26 mouse cellular contexts compared by ENCODE assay signal in genomic region chr2:129942824-129943223, GRCm38 (mm10).
DNase-seq lines count a peak whose midpoint lies in the region; ATAC-seq and TF ChIP-seq lines count a peak whose summit lies in the region.
"Had no signal": no experiment of that assay in that cellular context is flagged by ENCODE, and none has a peak within 500 bp of the region (broad histone marks: within the 10 kb centered on the region; RNA-seq: fewer than 3 reads in every experiment).

No protein-coding gene starts in this region.

- peak; percentile 78 for ATAC-seq in lung, embryonic 16.5 days (ENCODE audit: low read depth)
- ATAC-seq in hindbrain, postnatal 0 days: no peak
- ATAC-seq: forebrain, embryonic 14.5 days; hindbrain, embryonic 16.5 days; intestine, embryonic 15.5 days; Patski had no signal

- H3K9ac ChIP-seq in lung, embryonic 16.5 days (ENCODE audit: low read length): no peak overlapping the region
- no peak overlapping the region for H3K9ac ChIP-seq in hindbrain, postnatal 0 days (replicated peaks; ENCODE audit: low read length)
- H3K9ac ChIP-seq: heart, embryonic 13.5 days; intestine, embryonic 15.5 days; midbrain, embryonic 12.5 days; neural tube, embryonic 12.5 days had no signal

- H3K36me3 ChIP-seq in lung, embryonic 16.5 days (ENCODE audit: control insufficient read depth, insufficient read depth, low read length): no peaks in the 10 kb centered on the region
- H3K36me3 ChIP-seq in hindbrain, postnatal 0 days (ENCODE audit: insufficient read depth, low read length): no peaks in the 10 kb centered on the region
- H3K36me3 ChIP-seq: heart, embryonic 13.5 days; intestine, embryonic 15.5 days; midbrain, embryonic 12.5 days; neural tube, embryonic 12.5 days had no signal

- no peaks in the 10 kb centered on the region for H3K4me1 ChIP-seq in lung, embryonic 16.5 days (replicated peaks; ENCODE audit: control insufficient read depth, insufficient read depth, low read length)
- no peaks in the 10 kb centered on the region for H3K4me1 ChIP-seq in hindbrain, postnatal 0 days (ENCODE audit: insufficient read depth, low read length)
- H3K4me1 ChIP-seq: intestine, embryonic 15.5 days; megakaryocyte, embryonic 14.5 days; neural tube, embryonic 12.5 days had no signal

- no peak for TF ChIP-seq CTCF in hindbrain, postnatal 0 days (IDR thresholded peaks at IDR 0.05; ENCODE audit: low read depth)

- H3K4me3 ChIP-seq in lung, embryonic 16.5 days (ENCODE audit: low read length): no peak overlapping the region
- no peak overlapping the region for H3K4me3 ChIP-seq in hindbrain, postnatal 0 days (ENCODE audit: low read length)
- H3K4me3 ChIP-seq: heart, embryonic 13.5 days; intestine, embryonic 15.5 days; megakaryocyte, embryonic 14.5 days; midbrain, embryonic 12.5 days; myocyte; neural tube, embryonic 12.5 days had no signal

- H3K27me3 ChIP-seq in lung, embryonic 16.5 days (ENCODE audit: control insufficient read depth, insufficient read depth, low read depth, low read length): no peaks in the 10 kb centered on the region
- H3K27me3 ChIP-seq in hindbrain, postnatal 0 days (ENCODE audit: insufficient read depth, low read length): no peaks in the 10 kb centered on the region
- H3K27me3 ChIP-seq: heart, embryonic 13.5 days; intestine, embryonic 15.5 days; midbrain, embryonic 12.5 days; neural tube, embryonic 12.5 days had no signal

- H3K4me2 ChIP-seq in lung, embryonic 16.5 days (ENCODE audit: low read depth, low read length): no peak overlapping the region
- no peak overlapping the region for H3K4me2 ChIP-seq in hindbrain, postnatal 0 days (ENCODE audit: low read depth, low read length)
- H3K4me2 ChIP-seq: heart, embryonic 13.5 days; intestine, embryonic 15.5 days; liver, embryonic 11.5 days; midbrain, embryonic 12.5 days; neural tube, embryonic 12.5 days had no signal

- DNase-seq in adrenal gland, postnatal 14 days: peak; percentile 43
- no peak for DNase-seq in adrenal gland, postnatal 36 days
- peak; percentile 25 for DNase-seq in 416B (ENCODE audit: low read depth)
- peak; percentile 50 for DNase-seq in lung, postnatal 36 days
- DNase-seq in left cerebral cortex, adult 8-10 months (ENCODE audit: low spot score in 2 of 2): no peak
- DNase-seq in hindbrain, postnatal 0 days (ENCODE audit: low spot score): no peak
- DNase-seq: cerebellum, adult 8-10 months; cerebellum, postnatal 25 days; gastrocnemius, postnatal 25 days; heart, postnatal 10 days; kidney, adult 8-10 months; kidney, postnatal 10 days; layer of hippocampus, postnatal 36 days; thymus, adult 2 months; thymus, postnatal 36 days had no signal

- no peak overlapping the region for H3K27ac ChIP-seq in lung, embryonic 16.5 days (ENCODE audit: low read length)
- no peak overlapping the region for H3K27ac ChIP-seq in hindbrain, postnatal 0 days
- H3K27ac ChIP-seq: heart, embryonic 13.5 days; intestine, embryonic 15.5 days; midbrain, embryonic 12.5 days; neural tube, embryonic 12.5 days had no signal

- no peaks in the 10 kb centered on the region for H3K9me3 ChIP-seq in lung, embryonic 16.5 days (ENCODE audit: control insufficient read depth, low read length)
- no peaks in the 10 kb centered on the region for H3K9me3 ChIP-seq in hindbrain, postnatal 0 days (ENCODE audit: low read length)
- H3K9me3 ChIP-seq: heart, embryonic 13.5 days; intestine, embryonic 15.5 days; midbrain, embryonic 12.5 days; neural tube, embryonic 12.5 days had no signal

- 62% methylated on average over 4 of the region's 4 CpGs for WGBS in lung, embryonic 16.5 days
- WGBS in hindbrain, postnatal 0 days: 86% methylated on average over 4 of the region's 4 CpGs

Comparison
In these comparisons a context has a peak if more than half of its experiments do, and no peak if none do; other contexts are left out.
1. DNase-seq: peak in adrenal gland, postnatal 14 days (single experiment), 416B (single experiment) and lung, postnatal 36 days (single experiment); none in adrenal gland, postnatal 36 days (0 of 2), left cerebral cortex, adult 8-10 months (0 of 2) and hindbrain, postnatal 0 days (single experiment).